Mouse (Mus musculus) lung, postnatal 0 days (tissue): ENCODE measurements at regions not wholly inside any gene's neighbourhood (a gene's known extent, or its start where the extent isn't known, plus 50 kb on each side); places are given as distances from the start of the nearest gene placed in this dataset.

Source experiments
- CTCF ChIP-seq: IDR thresholded peaks from 2 replicates; pipeline ENCODE4 v1.5.1; 2016; ENCODE audit warnings: antibody characterized with exemption, mild to moderate bottlenecking
- EP300 ChIP-seq: IDR thresholded peaks from 2 replicates; pipeline ENCODE4 v1.6.1; 2016; ENCODE audit warnings: antibody characterized with exemption, mild to moderate bottlenecking, control low read depth

- TF ChIP-seq CTCF (no peak), EP300 (no peak)
These were observed 671.4 kb downstream of the Pla2g4a start for GRCm38 (mm10) chr1:149289725-149290124.
